15 mouse cellular contexts compared by ENCODE assay signal in genomic region chr14:45444870-45445269, GRCm38 (mm10). TPM values are rescaled to one million over a fixed set of nuclear protein-coding genes. Genes with fewer than 3 reads are reported as not detected.
DNase-seq lines count a peak whose midpoint lies in the region; ATAC-seq and TF ChIP-seq lines count a peak whose summit lies in the region.
"Had no signal": no experiment of that assay in that cellular context is flagged by ENCODE, and none has a peak within 500 bp of the region (broad histone marks: within the 10 kb centered on the region; RNA-seq: fewer than 3 reads in every experiment).

No protein-coding gene starts in this region.

- H3K27ac ChIP-seq in heart, postnatal 0 days (ENCODE audit: low read depth): peak overlapping the region; percentile 72
- H3K27ac ChIP-seq in heart, embryonic 12.5 days (ENCODE audit: poor library complexity, severe bottlenecking): no peak overlapping the region
- peak overlapping the region; percentile 63; the same call in 1 of the 2 replicates for H3K27ac ChIP-seq in liver, embryonic 13.5 days
- peak overlapping the region; percentile 99 for H3K27ac ChIP-seq in ES-E14 (ENCODE audit: insufficient read depth, low read depth, low read length, poor library complexity, severe bottlenecking)
- peak overlapping the region; percentile 84 for H3K27ac ChIP-seq in limb, embryonic 10.5 days
- H3K27ac ChIP-seq: hindbrain, embryonic 14.5 days; lung, embryonic 15.5 days had no signal

- H3K4me2 ChIP-seq in heart, postnatal 0 days (ENCODE audit: low read depth, low read length): no peak overlapping the region
- no peak overlapping the region for H3K4me2 ChIP-seq in heart, embryonic 12.5 days
- peak overlapping the region; percentile 32 for H3K4me2 ChIP-seq in liver, embryonic 13.5 days
- H3K4me2 ChIP-seq: hindbrain, embryonic 14.5 days; lung, embryonic 15.5 days had no signal

- H3K36me3 ChIP-seq in heart, postnatal 0 days (replicated peaks; ENCODE audit: control insufficient read depth, insufficient read depth, low read length): no peaks in the 10 kb centered on the region
- H3K36me3 ChIP-seq in heart, embryonic 12.5 days: no peaks in the 10 kb centered on the region
- no peaks in the 10 kb centered on the region for H3K36me3 ChIP-seq in liver, embryonic 13.5 days
- no peaks in the 10 kb centered on the region for H3K36me3 ChIP-seq in ES-E14 (ENCODE audit: control insufficient read depth, insufficient read depth, low read length, poor library complexity, severe bottlenecking)
- no peaks in the 10 kb centered on the region for H3K36me3 ChIP-seq in limb, embryonic 10.5 days
- H3K36me3 ChIP-seq: lung, embryonic 15.5 days had no signal

- WGBS in heart, postnatal 0 days: 73% methylated on average over 7 of the region's 7 CpGs
- 60% methylated on average over 7 of the region's 7 CpGs for WGBS in heart, embryonic 12.5 days
- WGBS in liver, embryonic 13.5 days (ENCODE audit: insufficient replicate concordance): 61% methylated on average over 7 of the region's 7 CpGs
- WGBS in limb, embryonic 10.5 days: 51% methylated on average over 7 of the region's 7 CpGs

- in situ Hi-C loops in ES-E14 (cut with MboI; ENCODE audit: low sequenced_read_pairs in 2 of 2, unreplicated experiment in 2 of 2): loop anchor here in 1 of 2 experiments (25.0 kb wide), 1 partner anchor 458 kb away; the partner anchor contains the start of gene Ptger2

- DNase-seq in heart, postnatal 0 days (ENCODE audit: low spot score): no peak
- DNase-seq in liver, embryonic 13.5 days: no peak
- no peak for DNase-seq in liver
- DNase-seq in ES-E14 (ENCODE audit: low read depth, low spot score): peak; percentile 83
- DNase-seq in limb, embryonic 10.5 days (ENCODE audit: low spot score): no peak
- no peak for DNase-seq in spleen, adult 12 weeks (ENCODE audit: low spot score)
- DNase-seq: adrenal gland, adult 8-10 months; cerebellum, adult 8-10 months; right cerebral cortex, adult 18-20 months; thymus, adult 18-20 months had no signal

- no peak overlapping the region for H3K4me3 ChIP-seq in heart, postnatal 0 days (ENCODE audit: low read depth, low read length)
- H3K4me3 ChIP-seq in heart, embryonic 12.5 days: no peak overlapping the region
- no peak overlapping the region for H3K4me3 ChIP-seq in liver, embryonic 13.5 days (replicated peaks)
- H3K4me3 ChIP-seq in ES-E14 (ENCODE audit: insufficient read depth in 1 of 2, low read depth in 1 of 2, low read length in 2 of 2, poor library complexity in 1 of 2, severe bottlenecking in 1 of 2): peak overlapping the region; percentile 20 to 45
- no peak overlapping the region for H3K4me3 ChIP-seq in limb, embryonic 10.5 days
- H3K4me3 ChIP-seq: lung, embryonic 15.5 days; megakaryocyte, embryonic 14.5 days had no signal

- H3K27me3 ChIP-seq in heart, postnatal 0 days (ENCODE audit: control insufficient read depth, insufficient read depth, low read length): no peaks in the 10 kb centered on the region
- H3K27me3 ChIP-seq in heart, embryonic 12.5 days (replicated peaks): no peaks in the 10 kb centered on the region
- H3K27me3 ChIP-seq in liver, embryonic 13.5 days: no peaks in the 10 kb centered on the region
- no peaks in the 10 kb centered on the region for H3K27me3 ChIP-seq in limb, embryonic 10.5 days (ENCODE audit: low read depth, poor library complexity, severe bottlenecking)
- H3K27me3 ChIP-seq: lung, embryonic 15.5 days; Patski had no signal

- TF ChIP-seq EP300 in heart, postnatal 0 days (IDR thresholded peaks at IDR 0.05; ENCODE audit: low read depth): no peak

- TF ChIP-seq CTCF in heart, postnatal 0 days (IDR thresholded peaks at IDR 0.05; ENCODE audit: low read depth): no peak

- ATAC-seq in heart, postnatal 0 days (ENCODE audit: insufficient read depth, low read depth): no peak
- no peak for ATAC-seq in heart, embryonic 12.5 days (ENCODE audit: insufficient number of reproducible peaks, low FRiP score)
- peak; percentile 13; the same call in 1 of the 2 replicates for ATAC-seq in liver, embryonic 13.5 days (ENCODE audit: low read depth)
- ATAC-seq: Patski had no signal

- H3K9ac ChIP-seq in heart, postnatal 0 days (replicated peaks; ENCODE audit: low read depth, low read length): no peak overlapping the region
- H3K9ac ChIP-seq in heart, embryonic 12.5 days: no peak overlapping the region
- peak overlapping the region; percentile 28; the same call in 1 of the 2 replicates for H3K9ac ChIP-seq in liver, embryonic 13.5 days
- peak overlapping the region; percentile 71 for H3K9ac ChIP-seq in ES-E14 (ENCODE audit: insufficient read depth, low read depth, low read length, poor library complexity, severe bottlenecking)
- H3K9ac ChIP-seq: hindbrain, embryonic 14.5 days; lung, embryonic 15.5 days had no signal

- no peaks in the 10 kb centered on the region for H3K9me3 ChIP-seq in heart, postnatal 0 days (replicated peaks; ENCODE audit: control insufficient read depth, low read length)
- no peaks in the 10 kb centered on the region for H3K9me3 ChIP-seq in heart, embryonic 12.5 days (replicated peaks)
- no peaks in the 10 kb centered on the region for H3K9me3 ChIP-seq in liver, embryonic 13.5 days (replicated peaks)
- no peaks in the 10 kb centered on the region for H3K9me3 ChIP-seq in ES-E14 (ENCODE audit: control insufficient read depth, insufficient read depth, low read depth, low read length)
- no peaks in the 10 kb centered on the region for H3K9me3 ChIP-seq in limb, embryonic 10.5 days (replicated peaks)
- H3K9me3 ChIP-seq: lung, embryonic 15.5 days; megakaryocyte, embryonic 14.5 days had no signal

- H3K4me1 ChIP-seq in heart, postnatal 0 days (ENCODE audit: control insufficient read depth, insufficient read depth): peaks cover 11% of the 10 kb centered on the region
- peaks cover 14% of the 10 kb centered on the region for H3K4me1 ChIP-seq in heart, embryonic 12.5 days (replicated peaks)
- peaks cover 30% of the 10 kb centered on the region for H3K4me1 ChIP-seq in liver, embryonic 13.5 days (replicated peaks)
- H3K4me1 ChIP-seq in ES-E14 (ENCODE audit: control insufficient read depth in 2 of 2, insufficient read depth in 2 of 2, low read length in 2 of 2, poor library complexity in 1 of 2): peaks cover 17 to 25% of the 10 kb centered on the region in 2 experiments
- peaks cover 48% of the 10 kb centered on the region for H3K4me1 ChIP-seq in limb, embryonic 10.5 days

TF ChIP-seq in ES-E14, 5 proteins besides CTCF, POLR2A, EP300 and RAD21:
- TF ChIP-seq HCFC1 (IDR thresholded peaks at IDR 0.05; ENCODE audit: borderline replicate concordance, insufficient read depth, low read length) (no peak), MAFK (IDR thresholded peaks at IDR 0.05; ENCODE audit: insufficient read depth, low read depth, low read length) (no peak), CHD2 (IDR thresholded peaks at IDR 0.05; ENCODE audit: low read depth, low read length) (no peak), ZC3H11A (IDR thresholded peaks at IDR 0.05; ENCODE audit: borderline replicate concordance, low read depth, low read length) (no peak), ZNF384 (IDR thresholded peaks at IDR 0.05; ENCODE audit: low read depth, low read length) (no peak)

RNA-seq across cellular contexts. Expression of gene Gnpnat1, which starts 40.2 kb away (rescaled TPM):
- total RNA-seq in heart, postnatal 0 days (2014; rRNA removed; ENCODE audit: low replicate concordance): 5.3 and 11.0 TPM in 2 replicates
- 18.6 and 22.1 TPM in 2 replicates for polyA plus RNA-seq in heart, postnatal 0 days (2015; fragmentation: Nextera tagmentation; extraction: Ambion mirVana)
- 30.5 and 33.0 TPM in 2 replicates for polyA plus RNA-seq in heart, embryonic 12.5 days (2016; fragmentation: Nextera tagmentation; extraction: Ambion mirVana)
- polyA plus RNA-seq in liver, embryonic 13.5 days (2015; fragmentation: Nextera tagmentation; extraction: Ambion mirVana): 31.9 and 39.9 TPM in 2 replicates
- total RNA-seq in ES-E14 (2012; rRNA removed): 26.8 and 36.5 TPM in 2 replicates
- polyA plus RNA-seq in limb, embryonic 10.5 days (2016; fragmentation: Nextera tagmentation; extraction: Ambion mirVana): 61.2 and 74.4 TPM in 2 replicates

Comparison
In these comparisons a context has a peak if more than half of its experiments do, and no peak if none do; other contexts are left out.
1. H3K4me3 ChIP-seq: peak in ES-E14 (2 of 2); none in heart, postnatal 0 days (single experiment), heart, embryonic 12.5 days (single experiment), liver, embryonic 13.5 days (single experiment) and limb, embryonic 10.5 days (single experiment).
2. H3K9ac ChIP-seq: peak in liver, embryonic 13.5 days (single experiment) and ES-E14 (single experiment); none in heart, postnatal 0 days (single experiment) and heart, embryonic 12.5 days (single experiment).